Mouse (Mus musculus): ENCODE measurements around the gene Anxa4.

Anxa4 gene

GRCm38 (mm10) chr6:86797455-86797854, 4.1 kb upstream of the Anxa4 start:
- no peak for DNase-seq

DNA sequence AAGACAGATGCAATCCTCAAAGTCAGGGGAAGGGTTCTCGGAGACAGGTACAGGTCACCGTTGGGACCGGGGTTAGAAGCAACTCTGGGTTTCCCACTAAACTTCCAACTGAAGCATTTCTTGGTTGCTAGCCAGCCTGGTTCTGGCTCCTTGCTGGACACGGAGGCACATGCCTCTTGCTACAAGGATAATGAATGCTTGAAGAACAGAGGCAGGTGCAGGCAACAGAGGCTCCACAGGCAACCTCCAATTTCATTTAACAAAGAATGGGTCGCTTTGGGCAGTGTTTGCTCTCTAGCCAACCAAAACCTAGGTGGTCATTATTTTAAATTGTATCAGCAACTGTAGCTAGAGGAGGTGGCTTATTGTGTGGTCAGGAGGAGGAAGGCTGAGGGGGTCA, 573 bp upstream of the Anxa4 start:
- DNase-seq, result no peak

GRCm38 (mm10) chr6:86790351-86790943, 2.9 kb downstream of the Anxa4 start:
- no peak for DNase-seq

- no peak for DNase-seq
These were observed 5.1 kb downstream of the Anxa4 start for GRCm38 (mm10) chr6:86788242-86788641.

DNA sequence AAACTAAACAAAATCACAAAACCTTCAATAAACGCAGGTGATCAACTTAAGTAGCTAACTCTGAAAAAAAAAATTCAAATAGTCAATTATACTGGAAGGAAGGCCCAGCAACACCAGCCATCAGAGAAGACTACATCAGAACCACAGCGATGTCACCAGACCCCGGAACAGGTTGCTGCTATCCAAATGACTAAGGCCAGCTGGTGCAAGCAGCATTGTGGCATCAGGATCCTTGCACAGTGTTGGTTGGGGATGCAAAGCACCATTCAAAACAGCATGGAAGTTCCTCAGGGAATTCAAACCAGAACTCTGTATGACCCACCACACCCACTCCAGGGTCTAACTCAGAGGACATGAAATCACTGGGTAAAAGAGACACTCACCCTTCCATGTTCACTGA, 6.8 kb downstream of the Anxa4 start:
- no peak for DNase-seq

DNA sequence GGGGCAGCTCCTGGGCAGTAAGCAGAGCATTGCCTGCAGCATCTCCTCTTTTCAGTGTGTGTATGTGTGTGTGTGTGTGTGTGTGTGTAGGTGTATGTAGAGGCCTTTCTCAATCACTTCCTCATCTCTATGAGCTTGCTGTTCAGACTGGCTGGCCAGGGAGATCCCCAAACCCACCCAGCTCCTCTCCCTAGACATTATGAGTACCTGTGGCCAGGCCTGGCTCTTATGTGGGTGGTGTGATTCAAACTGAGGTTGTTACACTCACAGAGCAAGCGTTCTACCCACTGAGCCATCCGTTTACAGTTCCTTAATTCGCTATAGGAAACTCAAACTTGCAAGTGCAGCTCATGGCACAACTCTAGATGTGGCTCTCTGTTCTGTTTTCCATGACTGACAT, 8.6 kb downstream of the Anxa4 start:
- DNase-seq, result no peak

DNA sequence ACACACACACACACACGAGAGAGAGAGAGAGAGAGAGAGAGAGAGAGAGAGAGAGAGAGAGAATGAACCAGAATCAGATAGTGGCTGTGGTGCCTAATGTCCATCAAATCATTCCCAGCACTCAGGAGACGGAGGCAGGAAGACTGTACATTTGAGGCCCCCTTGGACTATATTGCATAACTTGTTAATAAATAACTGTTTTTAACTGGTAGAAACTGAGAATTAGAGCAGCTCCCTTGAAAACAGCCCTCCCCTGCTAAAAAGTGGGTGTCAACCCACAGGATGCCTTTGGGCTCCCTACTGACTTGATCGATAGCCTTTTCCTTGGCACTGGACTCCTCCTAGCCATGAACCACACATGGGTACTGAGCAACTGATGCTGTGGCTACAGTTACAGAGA, 11.0 kb downstream of the Anxa4 start:
- no peak for DNase-seq

GRCm38 (mm10) chr6:86781361-86781957, 11.9 kb downstream of the Anxa4 start:
- DNase-seq, result no peak

DNA sequence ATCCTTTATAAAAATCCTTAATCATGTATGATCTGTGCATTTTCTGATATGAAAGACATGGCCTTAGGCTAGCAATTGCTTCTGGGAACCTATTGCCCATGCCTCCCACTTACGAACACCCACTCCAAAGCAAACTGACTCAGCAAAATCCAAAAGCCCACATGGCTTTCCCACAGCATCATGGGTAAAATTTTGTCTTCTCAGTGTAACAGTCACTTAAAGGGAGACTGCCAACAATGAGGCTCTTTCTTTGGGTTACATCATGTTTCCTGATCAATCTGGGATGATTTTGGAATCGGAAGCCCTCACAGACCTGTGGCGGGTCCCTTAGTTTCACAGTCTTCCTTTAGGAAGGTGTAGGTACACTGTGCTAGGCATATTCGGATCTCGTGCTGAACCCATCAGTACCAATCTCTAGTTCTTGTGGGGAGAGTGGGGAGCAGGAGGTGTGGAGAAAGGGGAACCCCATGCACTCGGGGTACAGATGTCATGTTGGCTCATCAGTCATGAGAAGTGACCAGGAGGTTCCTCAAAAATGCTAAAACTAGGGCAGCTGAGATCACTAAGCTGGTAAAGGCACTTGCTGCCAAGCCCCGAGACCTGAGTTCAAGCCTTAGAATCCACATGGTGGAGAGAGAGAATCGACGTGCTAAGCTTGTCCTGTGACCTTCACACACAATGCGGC, 14.3 kb downstream of the Anxa4 start:
- DNase-seq, result no peak

GRCm38 (mm10) chr6:86777181-86777580, 16.2 kb downstream of the Anxa4 start:
- no peak for DNase-seq

DNA sequence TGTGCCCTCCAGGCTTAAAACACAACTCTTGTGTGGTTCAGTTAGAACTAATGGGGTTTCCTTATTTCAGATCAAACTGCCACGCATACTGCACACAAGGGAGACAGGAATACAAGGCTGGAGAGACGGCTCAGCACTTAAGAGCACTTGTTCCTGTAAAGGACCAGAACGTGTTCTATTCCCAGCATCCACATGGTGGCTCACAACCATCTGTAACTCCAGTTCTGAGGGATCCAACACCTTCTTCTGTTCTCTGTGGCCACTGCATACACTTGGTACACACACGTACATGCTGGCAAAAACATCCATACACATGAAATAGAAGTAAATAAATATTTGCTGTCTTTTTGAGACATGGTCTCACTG, 16.7 kb downstream of the Anxa4 start:
- no peak for DNase-seq

GRCm38 (mm10) chr6:86776001-86776705, 17.2 kb downstream of the Anxa4 start:
- no peak for DNase-seq

DNA sequence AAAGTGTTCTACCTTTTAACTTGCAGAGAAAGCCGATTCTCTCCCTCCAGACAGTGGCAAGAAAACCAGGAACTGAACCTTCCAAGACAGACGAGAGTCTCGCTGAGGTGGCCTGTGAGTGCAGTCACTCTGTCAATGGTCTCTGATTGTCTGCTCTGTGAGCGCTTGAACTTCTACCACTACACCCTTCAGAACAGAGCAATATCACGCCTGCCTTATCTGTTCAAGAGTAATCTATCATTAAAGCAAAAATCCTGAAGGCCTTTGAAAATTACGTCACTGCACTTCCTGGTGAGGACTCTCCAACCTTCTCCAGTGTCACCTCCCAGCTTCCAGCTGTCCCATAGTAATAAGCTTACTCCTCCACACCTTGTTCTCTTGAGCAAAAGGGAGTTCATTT, 18.4 kb downstream of the Anxa4 start:
- DNase-seq, result no peak

DNA sequence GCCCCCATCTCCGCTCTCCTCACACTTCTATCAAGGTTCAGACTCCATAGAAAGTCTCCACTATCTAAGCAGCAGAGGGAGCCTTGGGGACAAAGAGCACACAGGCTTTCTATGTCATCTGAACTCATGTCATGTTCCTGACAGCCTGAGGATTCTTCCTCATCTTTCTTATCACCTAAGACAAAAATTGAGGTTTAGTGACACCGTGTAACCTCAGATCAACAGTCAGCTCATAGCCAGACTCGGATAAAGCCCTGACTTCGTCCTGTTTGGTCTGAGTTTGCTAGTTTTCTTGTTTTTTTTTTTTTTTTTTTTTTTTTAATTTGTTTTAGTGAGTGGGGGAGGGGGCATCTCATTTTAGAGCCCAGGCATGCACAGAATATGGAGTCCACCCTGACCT, 19.6 kb downstream of the Anxa4 start:
- no peak for DNase-seq

GRCm38 (mm10) chr6:86772631-86773030, 20.8 kb downstream of the Anxa4 start:
- no peak for DNase-seq

- DNase-seq, result no peak
These were observed 24.4 kb downstream of the Anxa4 start for GRCm38 (mm10) chr6:86768938-86769337.

- DNase-seq, result no peak
These were observed 25.1 kb downstream of the Anxa4 start for GRCm38 (mm10) chr6:86768186-86768776.

GRCm38 (mm10) chr6:86767465-86767864, 25.9 kb downstream of the Anxa4 start:
- no peak for DNase-seq

- DNase-seq, result no peak
These were observed 27.7 kb downstream of the Anxa4 start for GRCm38 (mm10) chr6:86765637-86766059.

- peak; percentile 9 for DNase-seq
These were observed 39.1 kb downstream of the Anxa4 start for GRCm38 (mm10) chr6:86754105-86754863.

DNA sequence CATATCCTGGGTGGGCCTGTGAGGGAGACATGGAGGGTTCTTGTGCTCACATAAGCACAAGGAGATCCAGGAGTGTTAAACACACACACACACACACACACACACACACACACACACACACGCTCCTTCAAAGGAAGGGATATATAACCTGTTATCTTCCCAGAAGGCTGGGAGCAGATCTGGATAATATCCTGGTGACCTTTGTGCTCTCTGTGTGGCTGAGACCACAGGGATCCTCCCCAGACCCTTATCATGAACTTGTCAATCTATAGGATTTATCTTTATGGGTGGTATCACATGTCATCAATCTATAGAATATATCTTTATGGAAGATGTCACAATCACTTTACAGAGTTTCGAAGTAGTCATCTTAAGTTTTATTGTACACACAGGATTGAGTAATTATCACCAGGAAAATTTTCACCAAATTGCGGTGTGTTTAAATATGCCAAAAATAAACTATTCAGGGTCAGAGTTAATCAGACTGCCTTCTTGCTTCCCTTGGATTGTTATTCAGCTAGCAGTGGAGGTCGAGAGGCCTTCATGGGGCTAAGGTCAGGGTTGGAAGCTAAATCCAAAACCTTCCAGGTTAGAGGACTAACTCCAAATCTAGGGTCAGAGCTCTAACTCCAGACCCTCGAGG, 40.4 kb downstream of the Anxa4 start:
- no peak for DNase-seq

GRCm38 (mm10) chr6:86750961-86751360, 42.4 kb downstream of the Anxa4 start:
- DNase-seq, result no peak

Measured in embryo, embryonic 11 days (tissue).